ENCODE assay signal across 9 mouse cellular contexts in genomic region chr1:155229464-155230411, GRCm38 (mm10). TPM values are rescaled to one million over a fixed set of nuclear protein-coding genes. Genes with fewer than 3 reads are reported as not detected.
DNase-seq lines count a peak whose midpoint lies in the region; ATAC-seq and TF ChIP-seq lines count a peak whose summit lies in the region.
"Had no signal": no experiment of that assay in that cellular context is flagged by ENCODE, and none has a peak within 500 bp of the region (broad histone marks: within the 10 kb centered on the region; RNA-seq: fewer than 3 reads in every experiment).

No protein-coding gene starts in this region.

- no peak overlapping the region for H3K4me3 ChIP-seq in kidney, adult 2 months (ENCODE audit: insufficient read depth, low read depth, low read length)
- H3K4me3 ChIP-seq in intestine, embryonic 15.5 days (replicated peaks), result no peak overlapping the region
- no peak overlapping the region for H3K4me3 ChIP-seq in neural tube, embryonic 14.5 days (ENCODE audit: low read depth, low read length)

- WGBS in kidney, adult 2 months, result 24% methylated on average over 14 of the region's 14 CpGs
- 45% methylated on average over 14 of the region's 14 CpGs for WGBS in intestine, embryonic 15.5 days
- WGBS in neural tube, embryonic 14.5 days, result 14% methylated on average over 14 of the region's 14 CpGs

- peak overlapping the region; percentile 49 for H3K27ac ChIP-seq in kidney, adult 2 months (ENCODE audit: insufficient read depth, low read depth, low read length)
- H3K27ac ChIP-seq in intestine, embryonic 15.5 days, result peak overlapping the region; percentile 38
- peak overlapping the region; percentile 87 for H3K27ac ChIP-seq in neural tube, embryonic 14.5 days (ENCODE audit: low read depth, low read length)

- no peak for ATAC-seq in intestine, embryonic 15.5 days
- ATAC-seq in neural tube, embryonic 14.5 days (ENCODE audit: low read depth), result peak; percentile 56

- H3K9ac ChIP-seq in intestine, embryonic 15.5 days, result no peak overlapping the region
- 0 out of 2 replicates have a peak overlapping the region, but pooled peaks have one; percentile 5 for H3K9ac ChIP-seq in neural tube, embryonic 14.5 days (replicated peaks; ENCODE audit: low read depth, low read length)

- DNase-seq in kidney, adult 2 months, result peak; percentile 53
- no peak for DNase-seq in kidney, adult 9 months
- DNase-seq in cerebellum, adult 9-11 months, result peak; percentile 68
- peak; percentile 48 to 54 for DNase-seq in gastrocnemius, adult 8-10 months (ENCODE audit: low spot score in 2 of 2)
- no peak for DNase-seq in testis, postnatal 14 days (ENCODE audit: low spot score)
- DNase-seq in urinary bladder, postnatal 14 days (ENCODE audit: low spot score), result no peak

- H3K27me3 ChIP-seq in kidney, adult 2 months (replicated peaks; ENCODE audit: control insufficient read depth, insufficient read depth, low read length), result no peaks in the 10 kb centered on the region
- no peaks in the 10 kb centered on the region for H3K27me3 ChIP-seq in intestine, embryonic 15.5 days (replicated peaks)
- H3K27me3 ChIP-seq in neural tube, embryonic 14.5 days (ENCODE audit: control insufficient read depth, insufficient read depth, low read length), result no peaks in the 10 kb centered on the region

- no peak for TF ChIP-seq CTCF in kidney, adult 2 months (conservative IDR thresholded peaks at IDR 0.05; ENCODE audit: insufficient read depth, insufficient read length, low read depth, low read length)

- no peaks in the 10 kb centered on the region for H3K9me3 ChIP-seq in intestine, embryonic 15.5 days
- no peaks in the 10 kb centered on the region for H3K9me3 ChIP-seq in neural tube, embryonic 14.5 days (ENCODE audit: control insufficient read depth, low read length)
- H3K9me3 ChIP-seq: G1E had no signal

- H3K4me2 ChIP-seq in intestine, embryonic 15.5 days (replicated peaks), result no peak overlapping the region
- H3K4me2 ChIP-seq in neural tube, embryonic 14.5 days (ENCODE audit: low read depth, low read length), result no peak overlapping the region

- peaks cover 2% of the 10 kb centered on the region; the same call in 1 of the 2 replicates for H3K36me3 ChIP-seq in kidney, adult 2 months (ENCODE audit: control insufficient read depth, insufficient read depth, low read length)
- no peaks in the 10 kb centered on the region for H3K36me3 ChIP-seq in intestine, embryonic 15.5 days
- no peaks in the 10 kb centered on the region for H3K36me3 ChIP-seq in neural tube, embryonic 14.5 days (ENCODE audit: control insufficient read depth, insufficient read depth, low read length)
- H3K36me3 ChIP-seq: G1E had no signal

- no peak for TF ChIP-seq POLR2A in kidney, adult 2 months (IDR thresholded peaks at IDR 0.05; ENCODE audit: low read depth, low read length)

- H3K4me1 ChIP-seq in kidney, adult 2 months (ENCODE audit: control insufficient read depth, insufficient read depth, low read length), result peaks cover 47% of the 10 kb centered on the region
- peaks cover 31% of the 10 kb centered on the region for H3K4me1 ChIP-seq in intestine, embryonic 15.5 days (replicated peaks)
- peaks cover 44% of the 10 kb centered on the region for H3K4me1 ChIP-seq in neural tube, embryonic 14.5 days (ENCODE audit: control insufficient read depth, insufficient read depth, low read length)

RNA-seq across cellular contexts. Expression of gene BC034090, which starts 14.5 kb away (rescaled TPM):
- polyA plus RNA-seq in kidney, adult 2 months (2012; rRNA removed), result 92.2 and 98.3 TPM in 2 replicates
- 1 to 10 TPM in 2 of 4 experiments, under 1 TPM in 2; 0.32 to 1.5 (median 1.0) TPM for total RNA-seq in gastrocnemius, adult 8-10 months (2022)
- 1.7 and 2.2 TPM in 2 replicates for polyA plus RNA-seq in intestine, embryonic 15.5 days (2015; fragmentation: Nextera tagmentation; extraction: Ambion mirVana)
- polyA plus RNA-seq in neural tube, embryonic 14.5 days (2014; fragmentation: Nextera tagmentation; extraction: Ambion mirVana), result 3.8 and 4.1 TPM in 2 replicates

Comparison
In these comparisons a context has a peak if more than half of its experiments do, and no peak if none do; other contexts are left out.
1. DNase-seq: peak in kidney, adult 2 months (single experiment), cerebellum, adult 9-11 months (single experiment) and gastrocnemius, adult 8-10 months (2 of 2); none in kidney, adult 9 months (single experiment), testis, postnatal 14 days (single experiment) and urinary bladder, postnatal 14 days (single experiment).
2. RNA of gene BC034090, which starts 14.5 kb away (polyA plus RNA-seq): 92.2 to 98.3 TPM in kidney, adult 2 months; 3.8 to 4.1 TPM in neural tube, embryonic 14.5 days and 1.7 to 2.2 TPM in intestine, embryonic 15.5 days; every median in the first group is over 10 times any median in the second.
3. Peak in every context shown above with its lines, with median percentiles within 50 percentile points of each other: H3K27ac ChIP-seq.